Mouse (Mus musculus) bone marrow, adult 2 months (tissue): ENCODE measurements at regions not wholly inside any gene's neighbourhood (a gene's known extent, or its start where the extent isn't known, plus 50 kb on each side); places are given as distances from the start of the nearest gene placed in this dataset.

Experiments used
- CTCF ChIP-seq: fragments of 200-500 bp; IDR thresholded peaks from 2 replicates; pipeline ENCODE4 v1.5.1; 2011; ENCODE audit warnings: low read length, control low read depth; ENCODE audit not compliant: control insufficient read depth, insufficient read depth
- POLR2A ChIP-seq: fragments of 200-500 bp; IDR thresholded peaks from 2 replicates; pipeline ENCODE4 v1.6.1; 2011; ENCODE audit warnings: low read depth, mild to moderate bottlenecking, control low read depth, low read length, borderline replicate concordance; ENCODE audit not compliant: control insufficient read depth

- TF ChIP-seq CTCF = no peak
- TF ChIP-seq POLR2A = no peak
Measured at GRCm38 (mm10) chr14:98596252-98596651, 397.9 kb downstream of the Rpl36a-ps1 start.
